Mouse (Mus musculus): ENCODE measurements around the gene Slc9a9.

- TF ChIP-seq CTCF (IDR thresholded peaks at IDR 0.05; ENCODE audit: insufficient read depth, low read depth, low read length), result no peak
- TF ChIP-seq POLR2A (IDR thresholded peaks at IDR 0.05; ENCODE audit: insufficient read depth, low read depth, low read length), result no peak
Observed at GRCm38 (mm10) chr9:94620846-94621245, 48.9 kb upstream of the Slc9a9 start.

Measured in olfactory bulb, adult 2 months (tissue).